Comparison of ENCODE assay signal across 27 mouse cellular contexts in genomic region chr6:100520558-100521099, GRCm38 (mm10).
A peak's percentile ranks its signal among the peaks of the same experiment; 100 is the strongest.
DNase-seq lines count a peak whose midpoint lies in the region; ATAC-seq and TF ChIP-seq lines count a peak whose summit lies in the region.
"Had no signal": no experiment of that assay in that cellular context is flagged by ENCODE, and none has a peak within 500 bp of the region (broad histone marks: within the 10 kb centered on the region; RNA-seq: fewer than 3 reads in every experiment).

No protein-coding gene starts in this region.

- no peak overlapping the region for H3K4me3 ChIP-seq in midbrain, embryonic 15.5 days
- H3K4me3 ChIP-seq in midbrain, embryonic 10.5 days, result no peak overlapping the region
- no peak overlapping the region for H3K4me3 ChIP-seq in intestine, postnatal 0 days (ENCODE audit: low read depth, low read length)
- H3K4me3 ChIP-seq: embryonic facial prominence, embryonic 12.5 days; embryonic facial prominence, embryonic 15.5 days; gastrocnemius, adult 2 months; hindbrain, embryonic 10.5 days; hindbrain, embryonic 13.5 days; intestine, embryonic 15.5 days had no signal

- no peaks in the 10 kb centered on the region for H3K9me3 ChIP-seq in midbrain, embryonic 15.5 days
- no peaks in the 10 kb centered on the region for H3K9me3 ChIP-seq in midbrain, embryonic 10.5 days (replicated peaks)
- H3K9me3 ChIP-seq in intestine, postnatal 0 days (ENCODE audit: control insufficient read depth), result no peaks in the 10 kb centered on the region
- H3K9me3 ChIP-seq: embryonic facial prominence, embryonic 12.5 days; embryonic facial prominence, embryonic 15.5 days; hindbrain, embryonic 10.5 days; hindbrain, embryonic 13.5 days; intestine, embryonic 15.5 days had no signal

- no peak for DNase-seq in midbrain, embryonic 10.5 days (ENCODE audit: low spot score)
- peak; percentile 41 for DNase-seq in ES-CJ7 (ENCODE audit: low read depth, low spot score)
- DNase-seq in adrenal gland, adult 8-10 months, result peak; percentile 46
- DNase-seq in adrenal gland, postnatal 25 days, result peak; percentile 27
- DNase-seq in right cerebral cortex, adult 2 months (ENCODE audit: low spot score in 2 of 2), result no peak
- DNase-seq in kidney, postnatal 14 days, result no peak
- DNase-seq: cerebellum, adult 11 months; cerebellum, adult 2 months; cerebellum, adult 9-11 months; cerebellum, postnatal 25 days; forebrain, postnatal 0 days; gastrocnemius, adult 2 months; gastrocnemius, postnatal 14 days; heart, adult 11 months; heart, postnatal 36 days had no signal

- H3K4me2 ChIP-seq in midbrain, embryonic 15.5 days, result no peak overlapping the region
- no peak overlapping the region for H3K4me2 ChIP-seq in intestine, postnatal 0 days (replicated peaks; ENCODE audit: low read depth)
- H3K4me2 ChIP-seq: embryonic facial prominence, embryonic 12.5 days; embryonic facial prominence, embryonic 15.5 days; heart, embryonic 11.5 days; hindbrain, embryonic 13.5 days; intestine, embryonic 15.5 days had no signal

- peaks cover 19% of the 10 kb centered on the region for H3K4me1 ChIP-seq in midbrain, embryonic 15.5 days
- H3K4me1 ChIP-seq in midbrain, embryonic 10.5 days, result peaks cover 49% of the 10 kb centered on the region
- no peaks in the 10 kb centered on the region for H3K4me1 ChIP-seq in intestine, postnatal 0 days (replicated peaks; ENCODE audit: control insufficient read depth, insufficient read depth, low read length)

- H3K9ac ChIP-seq in midbrain, embryonic 15.5 days, result no peak overlapping the region
- H3K9ac ChIP-seq in intestine, postnatal 0 days (ENCODE audit: low read depth, low read length), result no peak overlapping the region
- H3K9ac ChIP-seq: embryonic facial prominence, embryonic 12.5 days; embryonic facial prominence, embryonic 15.5 days; forebrain, postnatal 0 days; hindbrain, embryonic 13.5 days; intestine, embryonic 15.5 days had no signal

- no peak overlapping the region for H3K27ac ChIP-seq in midbrain, embryonic 15.5 days
- no peak overlapping the region for H3K27ac ChIP-seq in midbrain, embryonic 10.5 days (replicated peaks)
- H3K27ac ChIP-seq in intestine, postnatal 0 days (ENCODE audit: low read depth, low read length), result no peak overlapping the region
- H3K27ac ChIP-seq: embryonic facial prominence, embryonic 12.5 days; embryonic facial prominence, embryonic 15.5 days; gastrocnemius, adult 2 months; hindbrain, embryonic 13.5 days; intestine, embryonic 15.5 days had no signal

- peaks cover 6% of the 10 kb centered on the region for H3K27me3 ChIP-seq in midbrain, embryonic 15.5 days (replicated peaks)
- H3K27me3 ChIP-seq in midbrain, embryonic 10.5 days (ENCODE audit: low read depth, poor library complexity, severe bottlenecking), result peaks cover 88% of the 10 kb centered on the region
- H3K27me3 ChIP-seq in intestine, postnatal 0 days (replicated peaks; ENCODE audit: control insufficient read depth, insufficient read depth, low read length), result 0 out of 2 replicates have a peak, but pooled peaks cover 3% of the 10 kb centered on the region
- H3K27me3 ChIP-seq: intestine, embryonic 15.5 days had no signal

- H3K36me3 ChIP-seq in midbrain, embryonic 15.5 days (replicated peaks), result no peaks in the 10 kb centered on the region
- no peaks in the 10 kb centered on the region for H3K36me3 ChIP-seq in midbrain, embryonic 10.5 days
- H3K36me3 ChIP-seq in intestine, postnatal 0 days (ENCODE audit: control insufficient read depth, insufficient read depth), result no peaks in the 10 kb centered on the region
- H3K36me3 ChIP-seq: embryonic facial prominence, embryonic 12.5 days; embryonic facial prominence, embryonic 15.5 days; G1E; hindbrain, embryonic 10.5 days; hindbrain, embryonic 13.5 days; intestine, embryonic 15.5 days had no signal

- whole genome bisulfite sequencing in midbrain, embryonic 15.5 days, result 79% methylated on average over 5 of the region's 5 CpGs
- 81% methylated on average over 5 of the region's 5 CpGs for WGBS in midbrain, embryonic 10.5 days
- 76% methylated on average over 5 of the region's 5 CpGs for WGBS in intestine, postnatal 0 days

- no peak for TF ChIP-seq CTCF in intestine, postnatal 0 days (IDR thresholded peaks at IDR 0.05; ENCODE audit: low read depth)

- peak; percentile 43; the same call in 1 of the 2 replicates for ATAC-seq in midbrain, embryonic 15.5 days (replicated peaks)
- no peak for ATAC-seq in intestine, postnatal 0 days
- ATAC-seq: CD4-positive, CD25-positive, alpha-beta regulatory T cell, adult 4 months; forebrain, postnatal 0 days; hindbrain, embryonic 16.5 days; intestine, embryonic 15.5 days; Patski had no signal

Comparison
In these comparisons a context has a peak if more than half of its experiments do, and no peak if none do; other contexts are left out.
1. DNase-seq: peak in ES-CJ7 (single experiment), adrenal gland, adult 8-10 months (single experiment) and adrenal gland, postnatal 25 days (single experiment); none in midbrain, embryonic 10.5 days (single experiment), right cerebral cortex, adult 2 months (0 of 2) and kidney, postnatal 14 days (single experiment).